Mouse (Mus musculus) heart, embryonic 12.5 days (tissue): ENCODE results near the gene Fbxw4. TPM values are rescaled to one million over a fixed set of nuclear protein-coding genes. Genes with fewer than 3 reads are reported as not detected.

Source experiments
- ATAC-seq: fragments of 200-750 bp; cut with Nextera tagmentation; 2 replicates; pipeline ENCODE4 v1.8.0; 2017; ENCODE audit warnings: moderate TSS enrichment, moderate library complexity; ENCODE audit not compliant: insufficient number of reproducible peaks, low FRiP score
- H3K27ac ChIP-seq: fragments of 300-500 bp; sonication (generic); 2 replicates; pipeline ENCODE4 v1.5.1; 2016; ENCODE audit warnings: mild to moderate bottlenecking, moderate library complexity; ENCODE audit not compliant: poor library complexity, severe bottlenecking
- H3K27me3 ChIP-seq: fragments of 300-500 bp; sonication (generic); replicated peaks from 2 replicates; pipeline ENCODE4 v1.6.1; 2016; ENCODE audit warnings: mild to moderate bottlenecking, moderate library complexity
- H3K36me3 ChIP-seq: fragments of 300-500 bp; sonication (generic); 2 replicates; pipeline ENCODE4 v1.6.1; 2016; ENCODE audit warnings: mild to moderate bottlenecking, moderate library complexity
- H3K4me1 ChIP-seq: fragments of 300-500 bp; sonication (generic); replicated peaks from 2 replicates; pipeline ENCODE4 v1.6.1; 2016; ENCODE audit warnings: mild to moderate bottlenecking
- H3K4me2 ChIP-seq: fragments of 300-500 bp; sonication (generic); 2 replicates; pipeline ENCODE4 v1.6.1; 2016; ENCODE audit warnings: mild to moderate bottlenecking, moderate library complexity
- H3K4me3 ChIP-seq: fragments of 300-500 bp; sonication (generic); 2 replicates; pipeline ENCODE4 v1.5.1; 2016; ENCODE audit warnings: mild to moderate bottlenecking
- H3K9ac ChIP-seq: fragments of 300-500 bp; sonication (generic); 2 replicates; pipeline ENCODE4 v1.6.1; 2016; ENCODE audit warnings: mild to moderate bottlenecking, moderate library complexity
- H3K9me3 ChIP-seq: fragments of 300-500 bp; sonication (generic); replicated peaks from 2 replicates; pipeline ENCODE4 v1.6.1; 2016; ENCODE audit warnings: mild to moderate bottlenecking, moderate library complexity
- WGBS: fragments of 180-500 bp; shearing (Covaris S2); methylation state at CpG from one replicate; pipeline ENCODE4 v1.1.7; 2016; 5-methylcytosine and 5-hydroxymethylcytosine counted together
- polyA plus RNA-seq: library from polyadenylated mRNA; unstranded; fragments of >200 nt; fragmentation: Nextera tagmentation; extraction: Ambion mirVana; gene quantifications from 2 replicates; pipeline ENCODE4 v1.2.1, GENCODE M21; 2016

Fbxw4 gene
- 4.3 and 4.8 TPM in 2 replicates for polyA plus RNA-seq

DNA sequence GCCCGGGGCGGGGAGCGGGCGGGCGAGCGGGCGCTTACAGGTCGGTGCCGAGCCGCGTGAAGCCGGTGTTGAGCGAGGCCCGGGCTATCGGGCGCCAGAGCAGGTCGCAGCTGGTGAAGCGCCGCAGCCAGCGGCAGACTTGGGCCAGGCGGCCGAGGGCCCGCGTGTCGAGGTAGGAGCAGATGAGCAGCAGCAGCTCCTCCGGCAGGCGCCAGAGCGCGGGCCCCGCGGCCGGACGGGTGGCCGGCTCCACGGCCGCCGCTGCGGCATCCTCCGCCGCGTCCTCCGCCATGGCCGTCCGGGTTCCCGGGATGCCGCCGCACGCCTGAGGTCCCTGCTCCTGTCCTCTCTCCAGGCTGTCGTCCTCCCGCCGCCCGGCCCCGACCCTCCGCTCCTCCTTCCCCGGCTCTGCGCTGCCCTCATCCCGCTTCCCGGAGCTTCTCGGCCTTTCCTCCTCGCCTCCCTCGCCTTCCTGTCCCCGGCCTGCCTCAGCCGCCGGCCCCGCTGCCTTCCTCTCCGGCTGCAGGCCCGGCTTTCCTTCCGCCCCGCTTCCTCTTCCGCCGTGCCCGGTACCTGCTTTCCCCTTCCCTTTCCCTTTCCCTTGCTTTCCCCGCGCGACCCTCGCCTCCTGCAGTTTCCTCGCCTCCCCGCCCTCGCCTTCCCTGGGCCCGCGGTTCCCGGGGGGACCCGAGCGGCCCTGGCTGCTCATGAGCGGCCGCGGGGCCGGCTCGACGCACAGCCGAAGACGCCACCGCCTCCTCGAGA lies at the start of gene Fbxw4:
Gene Fbxw4, minus strand, starts transcription at position 575 of the 765 bp plus-strand sequence.
- H3K27ac ChIP-seq, result peak within 1 kb of the TSS; percentile 94
- H3K4me3 ChIP-seq, result peak within 1 kb of the TSS; percentile 84
- under 1% methylated on average over 82 of the region's 94 CpGs for WGBS
- peak; percentile 88 for ATAC-seq
- H3K9ac ChIP-seq, result peak within 1 kb of the TSS; percentile 99
- peak within 1 kb of the TSS; percentile 82 for H3K4me2 ChIP-seq
- no peaks in the 10 kb centered on the region for H3K27me3 ChIP-seq
- H3K4me1 ChIP-seq, result peaks cover 34% of the 10 kb centered on the region
- no peaks in the 10 kb centered on the region for H3K36me3 ChIP-seq
- H3K9me3 ChIP-seq, result no peaks in the 10 kb centered on the region

DNA sequence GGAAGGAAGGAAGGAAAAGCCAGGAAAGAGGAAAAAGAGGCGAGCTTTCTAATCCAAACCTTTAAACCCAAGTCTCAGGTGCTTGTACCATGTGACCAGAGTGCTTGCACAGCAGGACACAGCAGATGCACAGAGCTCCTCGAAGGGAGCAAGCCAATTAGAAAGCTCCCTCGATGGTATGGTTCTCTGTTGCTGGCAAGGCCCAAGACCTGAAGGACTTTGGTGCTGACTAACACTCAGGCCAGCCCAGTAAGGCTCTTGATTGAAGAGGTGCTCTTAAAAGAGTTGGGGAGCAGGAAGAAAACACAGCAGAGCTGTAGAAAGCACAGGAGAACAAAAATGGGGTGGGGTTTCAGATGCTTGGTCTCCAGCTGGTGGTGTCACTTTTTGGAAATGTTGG lies 48.6 kb upstream of the Fbxw4 start:
- no peak overlapping the region for H3K27ac ChIP-seq
- no peak for ATAC-seq
- H3K4me1 ChIP-seq, result peaks cover 7% of the 10 kb centered on the region
- H3K36me3 ChIP-seq, result no peaks in the 10 kb centered on the region
- no peak overlapping the region for H3K4me3 ChIP-seq
- no peak overlapping the region for H3K4me2 ChIP-seq
- 79% methylated on average over 3 of the region's 3 CpGs for WGBS
- no peaks in the 10 kb centered on the region for H3K27me3 ChIP-seq
- no peak overlapping the region for H3K9ac ChIP-seq
- no peaks in the 10 kb centered on the region for H3K9me3 ChIP-seq

DNA sequence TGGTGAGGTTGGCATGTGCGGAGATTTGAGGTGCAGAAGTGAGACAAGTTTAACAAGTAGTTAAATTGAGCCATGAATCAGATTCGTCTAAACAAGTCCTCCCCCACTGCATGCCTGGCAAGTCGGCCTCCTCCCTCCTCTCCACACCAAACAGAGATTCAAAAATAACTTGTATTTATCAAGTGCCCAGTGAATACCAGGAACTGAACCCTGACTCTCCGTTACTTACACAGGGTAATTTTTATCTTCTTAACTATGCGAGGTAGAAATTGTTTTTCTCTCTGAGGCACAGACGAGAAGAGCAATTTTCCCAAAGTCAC lies 36.1 kb upstream of the Fbxw4 start:
- H3K9me3 ChIP-seq, result 0 out of 2 replicates have a peak, but pooled peaks cover 8% of the 10 kb centered on the region
- no peak overlapping the region for H3K4me3 ChIP-seq
- 0 out of 2 replicates have a peak overlapping the region, but pooled peaks have one; percentile 22 for H3K9ac ChIP-seq
- WGBS, result 20% methylated on average over 6 of the region's 6 CpGs
- H3K27me3 ChIP-seq, result no peaks in the 10 kb centered on the region
- H3K4me1 ChIP-seq, result peaks cover 16% of the 10 kb centered on the region
- no peak for ATAC-seq
- no peaks in the 10 kb centered on the region for H3K36me3 ChIP-seq
- peak overlapping the region; percentile 36 for H3K27ac ChIP-seq
- peak overlapping the region; percentile 52 for H3K4me2 ChIP-seq

DNA sequence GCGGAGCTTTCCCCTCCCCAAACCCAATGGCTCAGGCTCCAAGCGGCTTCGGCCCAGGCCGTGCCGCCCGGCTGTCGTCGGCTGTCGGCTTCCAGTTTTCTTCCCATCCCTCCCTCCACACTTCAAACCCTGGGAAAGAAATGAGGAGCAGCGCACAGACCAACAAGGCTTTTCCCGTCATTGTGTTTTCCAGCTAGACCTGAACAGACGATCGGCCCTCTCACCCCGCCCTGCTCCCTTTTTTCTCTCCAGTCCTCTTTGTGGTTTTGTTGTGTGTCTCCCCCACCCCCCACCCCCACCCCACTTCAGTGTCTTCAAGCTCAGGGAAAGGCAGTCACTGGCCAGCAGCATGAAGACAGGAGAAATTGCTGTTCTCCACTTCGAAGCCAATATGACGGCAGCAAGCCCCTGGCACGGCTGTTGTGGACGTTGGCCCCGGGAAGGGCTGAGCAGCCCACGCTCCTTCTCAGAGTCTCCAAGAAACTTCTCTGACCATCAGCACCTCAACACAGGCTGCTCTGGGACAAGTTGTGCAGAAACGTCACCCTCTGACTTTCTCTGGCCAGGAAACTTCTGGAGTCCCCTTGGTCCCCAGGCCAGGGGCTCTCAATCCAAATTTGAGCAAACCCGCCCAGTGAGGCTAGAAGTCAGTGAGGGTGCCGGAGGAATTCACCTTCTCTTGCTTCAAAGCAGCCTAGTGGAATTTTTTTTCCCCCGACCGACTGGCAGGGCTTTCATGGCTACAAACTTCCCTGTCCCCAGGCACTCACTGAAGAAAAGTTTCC lies 35.6 kb upstream of the Fbxw4 start:
- WGBS, result 39% methylated on average over 25 of the region's 25 CpGs

DNA sequence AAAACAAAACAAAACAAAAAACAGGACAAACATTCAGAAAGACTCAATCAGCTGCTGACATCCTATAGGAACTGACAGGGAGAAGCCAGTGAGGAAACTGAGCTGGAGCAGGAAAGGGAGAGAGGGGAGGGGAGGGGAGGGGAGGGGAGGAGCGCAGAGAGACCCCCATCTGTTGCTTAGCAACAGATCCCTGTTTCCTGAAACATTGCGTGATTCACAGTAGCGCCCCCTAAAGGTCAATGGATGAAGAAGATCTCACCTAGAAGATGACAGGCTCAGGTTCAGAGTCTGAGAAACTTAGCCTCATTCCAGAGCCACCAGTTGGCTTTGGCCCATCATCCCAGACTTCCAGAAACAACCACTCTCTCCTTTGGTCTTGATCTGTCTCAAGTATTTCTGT lies 33.9 kb upstream of the Fbxw4 start:
- WGBS, result 50% methylated on average over 3 of the region's 3 CpGs
- Histone ChIP-seq H3K27me3 (no peaks in the 10 kb centered on the region), H3K4me1 (peaks cover 16% of the 10 kb centered on the region), H3K9me3 (0 out of 2 replicates have a peak, but pooled peaks cover 8% of the 10 kb centered on the region), H3K36me3 (no peaks in the 10 kb centered on the region), H3K4me3 (no peak overlapping the region), H3K27ac (no peak overlapping the region), H3K9ac (no peak overlapping the region), H3K4me2 (no peak overlapping the region)
- no peak for ATAC-seq

More for the DNA sequence above, 35.6 kb upstream of the Fbxw4 start:
- 0 out of 2 replicates have a peak, but pooled peaks cover 8% of the 10 kb centered on the region for H3K9me3 ChIP-seq
- ATAC-seq, result no peak
- peak overlapping the region; percentile 52 for H3K4me2 ChIP-seq
- H3K27ac ChIP-seq, result peak overlapping the region; percentile 36
- no peaks in the 10 kb centered on the region for H3K27me3 ChIP-seq
- H3K9ac ChIP-seq, result 0 out of 2 replicates have a peak overlapping the region, but pooled peaks have one; percentile 22
- H3K4me3 ChIP-seq, result peak overlapping the region; percentile 9; the same call in 1 of the 2 replicates
- H3K4me1 ChIP-seq, result peaks cover 16% of the 10 kb centered on the region
- H3K36me3 ChIP-seq, result no peaks in the 10 kb centered on the region

DNA sequence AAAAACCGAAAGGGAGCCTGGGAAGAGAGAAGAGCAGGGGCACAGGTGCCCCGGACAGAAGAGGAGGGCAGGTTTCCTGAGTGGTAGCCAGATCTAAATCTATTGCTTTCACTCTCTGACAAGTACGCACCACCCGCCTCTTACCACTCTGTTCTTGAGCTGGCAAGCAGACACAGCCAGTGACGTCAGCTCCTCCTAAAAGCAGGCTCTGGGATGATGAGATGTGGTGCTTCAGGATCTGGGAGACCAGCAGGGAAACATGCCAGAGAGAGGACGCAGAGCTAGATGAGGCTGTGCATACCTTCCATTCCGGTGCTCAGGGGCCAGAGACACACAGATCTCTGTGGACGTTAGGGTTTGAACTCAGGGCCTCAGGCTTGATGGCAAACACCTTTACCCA lies 32.1 kb upstream of the Fbxw4 start:
- H3K9ac ChIP-seq, result no peak overlapping the region
- H3K36me3 ChIP-seq, result no peaks in the 10 kb centered on the region
- H3K27ac ChIP-seq, result no peak overlapping the region
- no peak for ATAC-seq
- peaks cover 16% of the 10 kb centered on the region for H3K4me1 ChIP-seq
- H3K4me2 ChIP-seq, result no peak overlapping the region
- H3K27me3 ChIP-seq, result no peaks in the 10 kb centered on the region
- 0 out of 2 replicates have a peak, but pooled peaks cover 8% of the 10 kb centered on the region for H3K9me3 ChIP-seq
- WGBS, result 79% methylated on average over 8 of the region's 8 CpGs
- no peak overlapping the region for H3K4me3 ChIP-seq

DNA sequence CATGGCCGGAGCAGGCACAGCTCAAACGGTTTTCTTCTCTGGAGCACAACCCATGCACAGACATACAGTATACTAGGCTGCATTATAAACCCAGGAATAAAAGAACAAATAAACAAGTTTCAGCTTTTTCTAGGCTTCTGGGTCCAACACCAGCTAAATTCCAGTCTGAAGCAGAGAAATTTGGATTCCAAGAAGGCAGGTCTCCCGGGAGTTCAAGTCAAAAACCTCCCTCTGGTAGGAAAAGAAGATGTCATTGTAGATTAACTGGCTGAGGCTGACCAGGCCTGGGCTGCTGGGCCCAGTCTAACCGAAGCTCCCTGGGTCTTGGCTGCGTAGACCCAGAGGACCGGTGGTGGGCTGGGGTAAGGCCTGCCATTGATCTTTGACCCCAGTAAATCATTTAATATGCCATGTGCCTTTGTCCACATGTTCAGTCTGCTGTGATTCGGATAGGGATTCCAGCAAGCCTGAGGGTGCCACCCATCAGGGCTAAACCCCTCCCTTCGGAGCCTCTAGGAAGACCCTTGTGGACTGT lies 31.0 kb upstream of the Fbxw4 start:
- H3K27me3 ChIP-seq, result no peaks in the 10 kb centered on the region; the same call in 1 of the 2 replicates
- H3K9me3 ChIP-seq, result 0 out of 2 replicates have a peak, but pooled peaks cover 8% of the 10 kb centered on the region
- no peak overlapping the region for H3K4me3 ChIP-seq
- H3K4me2 ChIP-seq, result no peak overlapping the region
- no peak for ATAC-seq
- peaks cover 11% of the 10 kb centered on the region for H3K4me1 ChIP-seq
- H3K27ac ChIP-seq, result no peak overlapping the region
- H3K9ac ChIP-seq, result no peak overlapping the region
- 69% methylated on average over 8 of the region's 8 CpGs for WGBS
- no peaks in the 10 kb centered on the region for H3K36me3 ChIP-seq

DNA sequence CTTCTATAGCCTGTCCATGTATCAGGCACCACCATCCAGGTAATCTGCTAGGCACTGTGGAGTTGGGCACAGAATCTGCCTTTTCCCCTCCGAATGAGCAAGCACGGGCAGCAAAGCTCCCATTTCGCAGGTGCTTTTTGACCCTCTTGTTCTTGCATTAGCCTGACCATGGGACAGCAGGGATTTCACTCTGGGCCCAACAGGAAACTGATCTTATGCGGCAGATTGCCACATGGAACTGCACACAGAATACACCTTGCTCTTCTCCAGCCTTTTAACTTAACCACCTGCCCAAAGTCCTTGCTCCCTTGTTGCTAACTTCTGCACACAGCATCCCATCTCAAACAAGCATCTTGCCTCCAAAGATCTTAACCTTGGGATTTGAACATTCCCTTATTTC lies 26.9 kb upstream of the Fbxw4 start:
- Histone ChIP-seq H3K27me3 (no peaks in the 10 kb centered on the region; the same call in 1 of the 2 replicates), H3K4me3 (no peak overlapping the region), H3K36me3 (no peaks in the 10 kb centered on the region), H3K9ac (no peak overlapping the region), H3K4me2 (no peak overlapping the region), H3K27ac (no peak overlapping the region), H3K4me1 (no peaks in the 10 kb centered on the region), H3K9me3 (no peaks in the 10 kb centered on the region)
- 69% methylated on average over 4 of the region's 4 CpGs for WGBS
- no peak for ATAC-seq

DNA sequence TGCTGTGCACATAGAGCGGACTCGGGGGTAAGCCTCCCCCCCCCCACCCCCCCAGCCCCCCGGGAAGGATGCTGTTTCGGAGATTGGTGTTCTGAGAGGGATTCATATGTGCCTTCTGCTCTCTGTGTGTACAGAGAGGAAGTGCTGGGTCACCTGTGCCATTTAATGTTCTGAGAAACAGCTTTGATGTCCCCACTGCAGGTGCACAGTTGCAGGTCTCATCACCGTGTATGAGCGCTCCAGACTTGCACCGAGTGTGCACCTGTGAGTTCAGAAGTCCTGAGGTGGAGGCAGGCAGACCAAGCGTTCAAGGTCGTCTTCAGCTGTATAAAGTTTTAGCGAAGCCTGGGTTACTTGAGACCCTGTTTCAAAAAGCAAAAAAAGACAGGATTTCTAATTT lies 23.6 kb upstream of the Fbxw4 start:
- H3K4me2 ChIP-seq, result no peak overlapping the region
- H3K9ac ChIP-seq, result no peak overlapping the region
- WGBS, result 78% methylated on average over 10 of the region's 10 CpGs
- no peak overlapping the region for H3K4me3 ChIP-seq
- no peak for ATAC-seq
- H3K27me3 ChIP-seq, result no peaks in the 10 kb centered on the region; the same call in 1 of the 2 replicates
- no peaks in the 10 kb centered on the region for H3K9me3 ChIP-seq
- H3K27ac ChIP-seq, result no peak overlapping the region
- H3K36me3 ChIP-seq, result no peaks in the 10 kb centered on the region
- peaks cover 6% of the 10 kb centered on the region for H3K4me1 ChIP-seq

DNA sequence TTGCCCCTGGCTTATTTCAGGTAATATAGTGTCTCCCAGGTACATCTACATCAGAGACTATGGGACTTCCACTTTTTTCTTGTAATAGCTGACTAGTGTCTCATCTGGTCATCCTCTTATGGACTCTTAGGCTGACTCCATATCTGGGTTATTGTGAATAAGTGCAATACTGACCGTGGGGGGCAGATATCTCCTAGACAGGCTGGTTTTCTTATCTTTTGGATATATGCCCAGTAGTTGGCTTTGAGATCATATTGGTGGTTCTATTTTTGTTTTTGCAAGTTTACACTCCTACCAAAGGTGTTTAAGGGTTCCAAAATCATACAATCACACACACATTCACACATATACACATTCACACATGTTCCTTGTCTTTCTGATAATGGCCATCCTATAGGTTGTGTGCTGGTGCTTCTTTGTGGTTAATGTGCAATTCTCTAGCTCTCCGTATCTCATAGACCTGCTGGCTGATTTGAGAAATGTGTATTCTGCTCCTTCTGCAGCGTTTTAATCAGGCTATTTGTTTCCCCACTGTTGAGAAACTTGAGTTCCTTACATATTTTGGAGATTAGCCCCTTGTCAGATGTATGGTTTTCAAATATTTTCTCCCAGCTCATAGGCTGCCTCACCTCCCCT lies 20.5 kb upstream of the Fbxw4 start:
- Histone ChIP-seq H3K9me3 (no peaks in the 10 kb centered on the region), H3K4me3 (no peak overlapping the region), H3K4me1 (peaks cover 8% of the 10 kb centered on the region), H3K27me3 (no peaks in the 10 kb centered on the region), H3K27ac (no peak overlapping the region), H3K4me2 (no peak overlapping the region), H3K36me3 (no peaks in the 10 kb centered on the region), H3K9ac (no peak overlapping the region)
- no peak for ATAC-seq
- WGBS, result 32% methylated on average over 3 of the region's 3 CpGs
